Mouse (Mus musculus): ENCODE results near the gene Fam76b. TPM values are rescaled to one million over a fixed set of nuclear protein-coding genes. Genes with fewer than 3 reads are reported as not detected.

Gene Fam76b
- polyA plus RNA-seq, 1 experiment from 2014 or later, result 31.8 TPM

Other genes starting within 250 kb of the Fam76b start
- gene Mtmr2, start 79.3 kb upstream of the Fam76b start, polyA plus RNA-seq (2014; fragmentation: Nextera tagmentation; extraction: Ambion mirVana), result 89.5 and 90.1 TPM in 2 replicates
- 65.8 and 66.9 TPM in 2 replicates for gene Cep57, start 609 bp upstream of the Fam76b start, polyA plus RNA-seq (2014; fragmentation: Nextera tagmentation; extraction: Ambion mirVana)

Measured in embryonic facial prominence, embryonic 11.5 days (tissue).